Mouse (Mus musculus) heart, embryonic 14.5 days (tissue): ENCODE data around the gene Asic2. TPM values are rescaled to one million over a fixed set of nuclear protein-coding genes. Genes with fewer than 3 reads are reported as not detected.

Source experiments
- ATAC-seq: fragments of 200-750 bp; cut with Nextera tagmentation; 2 replicates; pipeline ENCODE4 v1.8.0; 2017; ENCODE audit warnings: low read depth, moderate TSS enrichment; ENCODE audit not compliant: insufficient number of reproducible peaks, insufficient read depth, low FRiP score
- H3K27ac ChIP-seq, 2 experiments: fragments of 200-500 bp in 1 of 2; fragments of 300-500 bp in 1 of 2; sonication (generic) in 1 of 2; replicated peaks in 1 of 2; 2 replicates each; pipeline ENCODE4 v1.5.1; 2012 to 2014; ENCODE audit warnings: low read depth in 2 of 2, low read length in 2 of 2, control low read depth in 1 of 2, mild to moderate bottlenecking in 1 of 2, mixed read lengths in 1 of 2; ENCODE audit not compliant: control insufficient read depth in 1 of 2, insufficient read depth in 1 of 2
- H3K27me3 ChIP-seq: fragments of 300-500 bp; sonication (generic); 2 replicates; pipeline ENCODE4 v1.6.1; 2014; ENCODE audit warnings: mild to moderate bottlenecking, low read length, control low read depth; ENCODE audit not compliant: control insufficient read depth, insufficient read depth
- H3K36me3 ChIP-seq: fragments of 300-500 bp; sonication (generic); 2 replicates; pipeline ENCODE4 v1.6.1; 2014; ENCODE audit warnings: mild to moderate bottlenecking, control low read depth, low read length, mixed read lengths; ENCODE audit not compliant: control insufficient read depth, insufficient read depth
- H3K4me1 ChIP-seq, 2 experiments: fragments of 200-500 bp in 1 of 2; fragments of 300-500 bp in 1 of 2; sonication (generic) in 1 of 2; 2 replicates each; pipeline ENCODE4 v1.6.1; 2012 to 2014; ENCODE audit warnings: low read length in 2 of 2, control low read depth in 1 of 2, mixed read lengths in 1 of 2; ENCODE audit not compliant: control insufficient read depth in 2 of 2, insufficient read depth in 2 of 2
- H3K4me2 ChIP-seq: fragments of 300-500 bp; sonication (generic); 2 replicates; pipeline ENCODE4 v1.6.1; 2014; ENCODE audit warnings: mild to moderate bottlenecking, low read length
- H3K4me3 ChIP-seq, 2 experiments: fragments of 200-500 bp in 1 of 2; fragments of 300-500 bp in 1 of 2; sonication (generic) in 1 of 2; 2 replicates each; pipeline ENCODE4 v1.5.1; 2012 to 2014; ENCODE audit warnings: low read length in 2 of 2, mild to moderate bottlenecking in 2 of 2, control low read depth in 1 of 2, low read depth in 1 of 2, moderate library complexity in 1 of 2; ENCODE audit not compliant: control insufficient read depth in 1 of 2, insufficient read depth in 1 of 2
- H3K9ac ChIP-seq: fragments of 300-500 bp; sonication (generic); 2 replicates; pipeline ENCODE4 v1.6.1; 2014; ENCODE audit warnings: mild to moderate bottlenecking, low read length
- H3K9me3 ChIP-seq: fragments of 300-500 bp; sonication (generic); 2 replicates; pipeline ENCODE4 v1.6.1; 2016; ENCODE audit warnings: low read length, control low read depth; ENCODE audit not compliant: control insufficient read depth
- WGBS: fragments of 180-500 bp; shearing (Covaris S2); extraction: QIAGEN DNeasy Blood & Tissue Kit; methylation state at CpG from one replicate; pipeline ENCODE4 v1.1.7; 2014; 5-methylcytosine and 5-hydroxymethylcytosine counted together
- polyA plus RNA-seq: library from polyadenylated mRNA; unstranded; fragments of >200 nt; fragmentation: Nextera tagmentation; extraction: Ambion mirVana; gene quantifications from 2 replicates; pipeline ENCODE4 v1.2.1, GENCODE M21; 2014

Gene Asic2
- polyA plus RNA-seq, 1 experiment from 2014 or later, result not detected

DNA sequence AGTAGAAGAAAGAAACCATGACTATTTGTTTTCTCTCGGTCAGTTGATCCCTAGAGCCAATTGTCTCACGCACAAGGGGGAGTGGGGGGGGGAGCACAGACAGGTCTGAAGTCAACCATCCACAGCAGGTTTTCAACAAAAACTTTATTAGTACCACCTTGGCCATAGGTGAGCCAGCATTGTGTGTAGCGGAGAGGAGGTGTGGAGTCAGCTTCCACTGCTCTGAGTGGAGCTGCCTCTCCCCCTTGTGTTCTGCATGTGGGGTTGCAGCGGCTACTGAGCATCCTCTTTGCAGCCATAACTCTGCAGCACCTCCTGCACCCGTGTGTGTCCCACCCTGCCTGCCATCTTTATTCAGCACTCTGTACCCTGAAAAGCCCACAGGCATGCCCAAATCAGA is 6.3 kb upstream of the Asic2 start:
- Histone ChIP-seq H3K9ac (no peak overlapping the region), H3K4me1 (no peaks in the 10 kb centered on the region), H3K4me2 (no peak overlapping the region), H3K9me3 (no peaks in the 10 kb centered on the region), H3K27ac (no peak overlapping the region), H3K36me3 (no peaks in the 10 kb centered on the region), H3K4me3 (no peak overlapping the region), H3K27me3 (peaks cover 7% of the 10 kb centered on the region)
- 31% methylated on average over 5 of the region's 5 CpGs for WGBS
- no peak for ATAC-seq

DNA sequence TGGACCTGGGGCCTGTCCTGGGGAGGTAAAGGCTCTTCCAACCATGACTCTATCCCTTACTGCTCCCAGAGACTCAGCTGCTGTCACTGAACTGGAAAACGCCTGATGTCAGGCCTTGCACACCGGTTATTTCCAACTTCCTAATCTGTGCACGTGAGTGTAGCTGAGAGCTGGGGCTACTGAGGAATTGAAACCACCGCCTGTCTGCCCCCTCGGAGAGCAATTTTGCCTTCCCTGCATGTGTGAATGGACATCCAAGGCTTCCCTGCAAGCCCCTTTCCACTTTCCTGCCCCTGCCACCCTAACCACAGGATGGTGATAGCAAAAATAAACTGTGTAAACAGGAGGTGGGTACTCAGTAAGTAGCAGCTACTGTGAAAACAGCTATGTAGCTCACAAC is 5.4 kb upstream of the Asic2 start:
- Histone ChIP-seq H3K4me3 (no peak overlapping the region), H3K36me3 (no peaks in the 10 kb centered on the region), H3K4me2 (no peak overlapping the region), H3K9me3 (no peaks in the 10 kb centered on the region), H3K27ac (no peak overlapping the region), H3K4me1 (no peaks in the 10 kb centered on the region), H3K27me3 (peaks cover 16% of the 10 kb centered on the region), H3K9ac (no peak overlapping the region)
- ATAC-seq, result no peak
- 38% methylated on average over 5 of the region's 5 CpGs for WGBS

DNA sequence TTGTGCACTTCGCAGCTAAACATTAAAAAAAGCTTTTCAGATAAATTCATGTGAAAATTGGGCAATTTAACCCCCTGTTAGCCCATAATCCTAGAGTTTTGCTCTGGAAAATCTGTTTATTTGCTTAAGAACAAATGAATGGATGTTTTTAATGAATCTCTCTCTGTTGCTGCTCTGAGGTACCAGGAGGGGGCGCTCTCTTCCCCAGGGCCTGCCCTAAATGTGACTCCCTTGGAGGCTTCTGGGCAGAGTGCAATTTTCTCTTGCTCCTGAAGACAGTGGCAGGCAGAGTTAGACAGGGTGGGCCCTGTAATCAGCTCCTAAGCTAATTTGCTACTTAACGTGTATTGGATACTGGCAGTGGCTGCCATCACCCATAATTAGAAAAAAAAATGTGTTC is 3.8 kb upstream of the Asic2 start:
- H3K36me3 ChIP-seq, result no peaks in the 10 kb centered on the region
- no peaks in the 10 kb centered on the region for H3K4me1 ChIP-seq
- no peak for ATAC-seq
- H3K4me2 ChIP-seq, result no peak overlapping the region
- no peak overlapping the region for H3K9ac ChIP-seq
- H3K9me3 ChIP-seq, result no peaks in the 10 kb centered on the region
- no peak overlapping the region for H3K4me3 ChIP-seq
- H3K27ac ChIP-seq, result no peak overlapping the region
- 55% methylated on average over 3 of the region's 3 CpGs for WGBS
- H3K27me3 ChIP-seq, result peaks cover 32% of the 10 kb centered on the region

DNA sequence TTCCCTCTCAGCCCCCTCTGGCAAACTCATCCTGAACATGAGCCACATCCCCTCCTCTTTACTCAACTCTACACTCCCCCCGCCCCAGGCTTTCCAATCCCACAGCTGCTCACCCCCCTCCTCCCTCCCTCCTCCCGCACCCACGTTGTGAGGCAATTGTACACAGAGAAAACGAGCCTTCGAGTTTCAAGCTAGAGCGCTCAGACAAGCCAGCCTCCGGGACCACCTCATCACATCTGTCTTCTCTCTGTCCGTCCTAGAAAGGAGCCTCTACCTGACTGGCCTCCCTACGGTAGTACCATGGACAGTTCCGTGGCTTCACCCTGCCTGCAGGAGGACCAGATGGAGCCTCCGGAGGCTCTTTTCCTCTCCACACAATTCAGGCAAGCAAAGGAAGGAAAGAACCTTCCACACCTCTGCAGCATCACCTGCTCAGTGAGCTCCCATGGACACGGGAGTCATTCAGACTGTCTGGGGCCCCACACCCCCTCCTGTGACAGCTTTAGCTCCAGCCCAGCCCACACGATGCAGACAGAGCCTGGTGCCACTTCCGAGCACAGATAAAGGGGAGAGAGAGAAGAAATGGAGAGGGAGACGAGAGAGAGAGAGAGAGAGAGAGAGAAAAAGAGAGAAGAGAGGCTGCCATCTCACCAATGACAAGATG is 1.5 kb downstream of the Asic2 start:
- ATAC-seq, result no peak
- no peak overlapping the region for H3K4me3 ChIP-seq
- no peak overlapping the region for H3K27ac ChIP-seq
- WGBS, result 12% methylated on average over 15 of the region's 15 CpGs
- no peak overlapping the region for H3K9ac ChIP-seq
- H3K9me3 ChIP-seq, result no peaks in the 10 kb centered on the region
- H3K36me3 ChIP-seq, result no peaks in the 10 kb centered on the region
- no peak overlapping the region for H3K4me2 ChIP-seq
- peaks cover 43% of the 10 kb centered on the region for H3K27me3 ChIP-seq
- H3K4me1 ChIP-seq, result no peaks in the 10 kb centered on the region

DNA sequence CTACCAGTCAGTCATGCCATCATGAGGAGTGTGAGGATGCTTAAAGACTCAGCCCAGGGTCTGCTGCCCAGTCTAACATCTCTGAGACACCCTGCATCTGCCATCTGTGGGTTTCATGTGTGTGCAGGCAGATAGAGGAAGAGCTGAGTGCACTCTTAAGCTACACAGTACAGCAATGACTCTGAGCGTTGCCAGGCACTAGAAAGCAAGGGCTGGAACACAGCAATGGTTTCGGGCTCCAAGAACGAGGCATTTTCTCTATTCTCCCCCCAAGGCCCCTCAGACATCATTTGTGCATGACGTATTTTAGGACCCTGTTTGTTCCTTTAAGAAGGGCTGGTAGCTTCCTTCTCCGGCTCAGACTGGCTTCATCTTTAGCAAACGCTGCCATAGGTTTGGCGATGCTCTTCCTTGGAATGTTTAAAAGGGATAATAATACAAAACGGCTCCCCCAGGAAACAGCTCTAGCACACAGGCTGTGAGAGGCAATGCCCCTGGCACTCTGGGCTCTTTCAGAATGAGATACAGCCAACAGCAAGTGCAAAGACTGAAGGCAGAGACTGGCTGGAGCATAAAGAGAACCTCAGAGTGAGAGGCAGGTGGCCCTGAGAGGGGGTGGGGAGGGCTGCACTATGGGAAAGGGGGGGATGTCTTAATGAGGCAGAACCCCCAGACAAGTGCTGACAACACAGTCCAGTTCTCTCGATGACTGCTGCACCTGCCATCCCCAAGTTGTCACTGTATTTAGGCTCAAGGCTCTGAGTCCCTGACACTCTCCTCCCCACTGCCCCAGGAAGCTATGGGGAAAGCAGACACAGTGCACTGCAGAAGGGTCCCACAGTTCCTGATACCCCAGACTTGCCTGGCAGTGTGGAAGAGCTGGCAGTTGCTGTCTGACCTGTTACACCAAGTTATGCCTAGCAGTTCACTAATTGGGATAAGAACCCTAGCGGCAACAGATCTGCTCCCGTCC is 2.3 kb downstream of the Asic2 start:
- 69% methylated on average over 11 of the region's 11 CpGs for whole genome bisulfite sequencing
- H3K36me3 ChIP-seq, result no peaks in the 10 kb centered on the region
- no peak for ATAC-seq
- H3K4me3 ChIP-seq, result no peak overlapping the region
- no peaks in the 10 kb centered on the region for H3K9me3 ChIP-seq
- H3K4me2 ChIP-seq, result no peak overlapping the region
- H3K9ac ChIP-seq, result no peak overlapping the region
- H3K4me1 ChIP-seq, result no peaks in the 10 kb centered on the region
- peaks cover 43% of the 10 kb centered on the region for H3K27me3 ChIP-seq
- H3K27ac ChIP-seq, result no peak overlapping the region

DNA sequence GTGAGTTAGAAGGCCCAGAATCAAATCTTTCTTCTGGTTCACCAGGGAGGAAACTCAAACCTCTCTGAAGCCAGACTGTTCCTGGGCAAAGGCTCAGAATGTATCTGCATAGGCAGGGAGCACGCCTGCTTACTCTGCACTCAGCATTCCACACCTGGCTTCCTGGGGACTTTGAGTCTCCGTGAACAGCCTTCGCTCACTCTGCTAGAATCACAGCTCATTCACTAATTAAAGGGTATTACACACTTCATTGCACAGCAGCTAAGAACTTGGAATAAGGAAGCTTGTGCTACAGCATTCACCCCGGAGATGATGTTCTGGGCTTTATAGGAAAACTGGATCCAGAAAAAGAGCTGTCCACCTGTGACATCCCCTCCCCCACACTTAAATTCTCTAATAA is 3.7 kb downstream of the Asic2 start:
- Histone ChIP-seq H3K4me3 (no peak overlapping the region), H3K4me1 (no peaks in the 10 kb centered on the region), H3K27ac (no peak overlapping the region), H3K27me3 (peaks cover 36% of the 10 kb centered on the region), H3K4me2 (no peak overlapping the region), H3K9me3 (no peaks in the 10 kb centered on the region), H3K36me3 (no peaks in the 10 kb centered on the region), H3K9ac (no peak overlapping the region)
- no peak for ATAC-seq
- WGBS, result 71% methylated on average over 4 of the region's 4 CpGs

DNA sequence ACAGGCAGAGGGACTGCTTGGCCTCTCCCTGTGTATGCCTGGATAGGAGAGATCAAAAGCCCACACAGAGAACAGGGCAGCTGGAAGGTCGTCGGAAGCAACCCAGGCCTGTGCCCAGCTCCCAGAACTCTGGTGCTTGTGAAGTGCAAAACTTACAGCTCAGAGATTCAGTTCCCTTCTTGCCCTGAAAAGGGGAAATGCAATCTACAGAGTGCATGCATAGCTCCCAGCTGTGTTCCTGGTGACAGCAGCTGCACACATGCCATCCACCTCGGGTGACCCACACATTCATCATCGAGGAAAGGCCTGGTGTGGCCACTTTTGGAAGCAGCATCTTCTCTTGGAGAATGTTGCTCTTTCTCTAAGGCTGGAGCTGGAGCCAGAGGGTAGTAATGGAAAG is 13.9 kb downstream of the Asic2 start:
- H3K9ac ChIP-seq, result no peak overlapping the region
- no peak overlapping the region for H3K27ac ChIP-seq
- no peaks in the 10 kb centered on the region for H3K27me3 ChIP-seq
- no peaks in the 10 kb centered on the region for H3K9me3 ChIP-seq
- no peaks in the 10 kb centered on the region for H3K36me3 ChIP-seq
- WGBS, result 58% methylated on average over 4 of the region's 4 CpGs
- H3K4me2 ChIP-seq, result no peak overlapping the region
- H3K4me3 ChIP-seq, result no peak overlapping the region
- no peaks in the 10 kb centered on the region for H3K4me1 ChIP-seq
- no peak for ATAC-seq
